Mouse (Mus musculus) lung, adult 2 months (tissue): ENCODE data around the gene Gpr108.

Source experiments
- CTCF ChIP-seq: fragments of 200-500 bp; IDR thresholded peaks from 2 replicates; pipeline ENCODE4 v1.5.1; 2011; ENCODE audit warnings: mild to moderate bottlenecking, low read length, control low read depth; ENCODE audit not compliant: insufficient read depth
- POLR2A ChIP-seq: fragments of 200-500 bp; IDR thresholded peaks from 2 replicates; pipeline ENCODE4 v1.6.1; 2011; ENCODE audit warnings: low read depth, mild to moderate bottlenecking, control low read depth, low read length, borderline replicate concordance; ENCODE audit errors: extremely low read depth

GRCm38 (mm10) chr17:57275111-57275996 lies 27.1 kb upstream of the Gpr108 start:
- TF ChIP-seq CTCF (no peak), POLR2A (peak; percentile 78; the same call in 1 of the 2 replicates)
